Mouse (Mus musculus) kidney, postnatal 25 days (tissue): ENCODE measurements around the gene Adcy1.

ENCODE experiments used
- DNase-seq, 2 experiments: peaks; one replicate each; pipeline ENCODE4 v3.0.0; 2021; ENCODE audit warnings: mixed read lengths in 2 of 2

Gene Adcy1

DNA sequence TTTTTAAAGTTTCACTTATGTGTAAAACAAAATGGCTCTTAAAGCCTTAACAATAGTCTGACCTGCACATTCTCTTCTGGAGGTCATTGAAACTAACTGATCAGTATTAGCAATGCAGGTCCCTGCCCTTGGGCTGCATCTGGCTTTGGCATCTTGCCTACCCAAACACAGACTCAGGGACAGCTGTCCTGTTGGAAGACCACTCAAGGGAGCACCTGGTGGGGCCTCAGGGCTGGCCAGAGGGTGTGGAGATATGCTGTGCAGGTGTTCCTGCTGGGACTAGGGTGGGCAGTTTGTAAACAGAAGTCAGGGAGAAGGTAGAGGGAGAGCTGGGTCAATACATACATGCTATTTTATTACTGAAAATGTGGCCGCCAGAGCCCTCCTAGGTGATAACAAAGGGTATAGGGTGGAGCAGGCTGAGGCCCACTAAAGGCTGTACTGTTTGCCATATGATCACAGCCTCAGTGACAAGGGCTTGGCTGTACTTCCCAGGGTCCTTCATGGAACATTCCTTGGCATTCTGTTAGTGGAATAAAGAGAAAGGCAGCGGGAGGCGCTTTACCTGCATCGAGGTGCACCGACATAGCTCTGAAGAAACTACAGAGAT lies 73.1 kb downstream of the Adcy1 start:
- DNase-seq = peak in 1 of 2 experiments; percentile 34

DNA sequence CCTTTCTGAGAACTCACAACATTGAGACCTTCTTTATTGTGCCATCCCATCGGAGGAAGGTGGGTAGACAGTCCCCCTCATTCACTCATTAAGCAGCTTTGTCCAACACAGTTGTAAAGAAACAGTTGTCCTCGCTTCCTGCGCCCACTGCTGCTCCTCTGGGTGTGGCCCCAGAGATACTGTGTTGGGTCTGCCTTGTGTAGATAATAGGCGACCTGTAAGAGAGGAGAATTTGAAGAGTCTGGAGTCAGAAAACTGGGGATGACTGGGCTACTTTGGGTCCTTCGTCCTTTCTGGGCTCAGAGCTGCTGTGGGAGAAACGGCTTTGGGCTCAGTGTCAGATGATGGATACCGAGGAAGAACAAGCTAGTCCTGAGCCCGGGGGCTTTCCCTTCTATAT lies 75.1 kb downstream of the Adcy1 start:
- peak in 1 of 2 experiments; percentile 6 for DNase-seq

DNA sequence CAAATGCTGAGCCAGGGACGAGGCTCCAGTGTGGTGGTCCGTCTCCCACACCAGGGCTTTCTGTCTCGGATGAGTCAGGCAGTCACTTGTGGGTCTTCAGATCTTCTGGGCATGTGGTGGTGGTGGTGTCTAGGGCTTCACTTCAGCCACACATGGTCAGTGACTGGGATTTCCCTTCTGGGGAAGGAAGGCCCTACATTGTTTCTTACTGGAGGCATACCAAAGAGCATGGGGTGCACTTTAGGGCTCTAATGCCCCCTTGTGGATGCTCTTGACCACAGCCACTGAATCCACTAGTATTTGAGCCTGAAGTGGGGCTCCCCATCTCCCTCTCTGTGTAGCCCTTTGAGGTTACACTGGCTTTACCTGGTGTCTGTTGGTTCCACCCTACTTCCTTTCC lies 77.2 kb downstream of the Adcy1 start:
- DNase-seq = peak; percentile 56 to 65

DNA sequence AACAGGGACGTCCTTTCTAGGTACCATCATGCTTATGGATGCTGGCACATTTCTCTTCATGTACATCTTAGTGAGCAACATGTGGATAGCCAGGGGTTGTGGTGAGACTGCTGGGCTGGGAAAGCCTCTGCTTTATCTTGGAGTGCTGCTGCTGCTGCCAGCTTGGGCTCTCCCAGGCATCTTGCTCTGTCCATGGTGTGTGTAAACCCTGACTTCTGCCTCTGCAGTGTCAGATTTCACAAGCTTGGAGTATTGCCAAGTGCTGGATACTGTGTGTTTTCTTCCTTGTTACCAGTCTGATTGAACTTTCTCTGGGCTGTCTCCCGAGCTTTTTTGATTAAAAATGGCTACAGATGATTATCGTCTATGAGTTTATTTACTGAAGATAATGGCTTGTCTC lies 79.4 kb downstream of the Adcy1 start:
- peak; percentile 56 to 60 for DNase-seq

DNA sequence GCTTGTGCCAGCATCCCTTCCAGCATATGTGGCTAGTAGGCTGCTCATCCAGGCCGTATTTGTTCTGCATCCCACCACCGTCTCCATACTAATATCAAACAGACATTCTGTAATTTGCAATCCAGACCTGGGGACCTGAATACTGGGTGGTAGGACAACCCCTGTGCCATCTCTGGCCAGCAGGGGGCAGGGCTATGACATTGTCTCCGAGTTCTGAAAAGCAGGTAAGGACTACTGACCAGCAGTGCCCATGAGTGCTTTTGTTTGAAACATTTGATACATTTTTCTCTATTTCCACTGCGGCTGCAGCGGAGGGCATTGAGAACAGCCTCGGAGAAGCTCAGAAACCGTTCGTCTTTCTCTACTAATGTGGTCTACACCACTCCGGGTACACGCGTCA lies 81.1 kb downstream of the Adcy1 start:
- peak; percentile 65 to 80 for DNase-seq

DNA sequence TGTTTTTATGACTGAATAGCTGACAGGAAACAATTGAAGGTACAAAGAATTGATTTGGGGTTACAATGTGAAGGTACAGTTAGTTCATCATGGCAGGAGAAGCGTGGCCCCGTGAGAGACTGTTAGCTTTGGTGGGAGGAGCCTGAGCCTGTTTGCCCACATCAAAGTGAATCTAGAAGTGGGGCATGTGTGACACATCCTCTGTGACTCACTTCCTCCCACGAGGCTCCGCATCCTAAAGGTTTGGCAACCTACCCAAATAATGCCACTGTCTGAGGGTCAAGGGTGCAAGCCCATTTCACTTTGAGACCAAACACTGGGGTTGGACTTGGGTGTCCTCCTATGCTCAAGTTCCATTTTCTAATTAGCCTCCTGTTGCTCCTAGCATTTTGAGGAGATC lies 81.9 kb downstream of the Adcy1 start:
- DNase-seq = no peak

DNA sequence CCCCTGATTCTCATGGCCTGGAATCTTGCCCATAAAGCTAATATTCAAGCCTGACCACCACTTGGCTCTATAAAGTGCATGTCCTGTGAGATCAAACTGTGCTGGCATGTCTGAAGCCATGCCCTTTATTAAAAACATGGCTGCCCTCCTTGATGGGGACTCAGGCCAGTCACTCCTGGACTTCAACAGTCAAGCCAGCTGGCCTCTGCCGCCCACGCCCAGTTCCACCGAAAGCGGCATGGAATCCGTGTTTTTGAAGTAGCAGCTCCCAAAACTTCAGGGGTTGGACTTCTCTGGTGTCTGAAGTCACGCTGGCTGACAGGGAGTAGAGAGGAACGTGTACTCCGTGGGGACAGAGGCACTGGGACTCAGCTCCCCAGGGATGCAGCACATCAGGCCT lies 84.2 kb downstream of the Adcy1 start:
- DNase-seq = no peak

DNA sequence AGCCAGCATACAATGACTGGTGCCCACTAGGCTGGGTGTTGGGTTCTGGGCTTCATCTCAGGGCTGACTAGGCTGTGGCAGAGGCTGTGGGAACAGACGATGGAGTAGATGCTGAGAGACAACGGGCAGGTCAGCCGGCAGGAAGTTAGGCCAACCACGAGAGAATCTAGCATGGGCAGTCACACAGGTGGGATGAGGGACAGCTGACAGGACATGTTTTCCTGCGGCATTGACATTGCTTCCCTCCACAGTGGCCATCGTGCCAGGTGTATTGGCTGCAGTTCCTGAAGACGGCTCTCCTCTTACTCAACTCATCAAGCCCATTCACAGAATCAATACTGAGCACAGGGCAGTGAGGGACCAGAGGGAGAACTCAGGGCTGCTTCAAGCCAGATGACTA lies 84.7 kb downstream of the Adcy1 start:
- no peak for DNase-seq

DNA sequence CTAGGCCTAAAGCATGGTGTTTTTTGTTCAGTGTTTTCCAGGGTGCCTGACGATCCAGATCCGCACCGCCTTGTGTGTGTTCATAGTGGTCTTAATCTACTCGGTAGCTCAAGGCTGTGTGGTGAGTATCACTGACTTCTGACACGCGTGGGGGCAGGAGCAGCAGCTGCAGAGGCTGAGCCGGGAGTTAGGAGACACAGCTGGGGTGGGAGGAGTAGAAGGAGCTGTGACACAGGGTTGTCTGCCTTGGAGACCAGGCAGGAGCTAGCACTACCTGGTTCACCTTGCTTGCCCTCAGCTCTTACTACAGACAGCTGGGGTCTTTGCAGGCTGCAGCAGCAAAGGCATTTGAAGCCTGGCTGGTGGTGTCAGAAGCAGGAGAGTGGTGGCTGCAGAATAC lies 86.2 kb downstream of the Adcy1 start:
- DNase-seq = no peak

DNA sequence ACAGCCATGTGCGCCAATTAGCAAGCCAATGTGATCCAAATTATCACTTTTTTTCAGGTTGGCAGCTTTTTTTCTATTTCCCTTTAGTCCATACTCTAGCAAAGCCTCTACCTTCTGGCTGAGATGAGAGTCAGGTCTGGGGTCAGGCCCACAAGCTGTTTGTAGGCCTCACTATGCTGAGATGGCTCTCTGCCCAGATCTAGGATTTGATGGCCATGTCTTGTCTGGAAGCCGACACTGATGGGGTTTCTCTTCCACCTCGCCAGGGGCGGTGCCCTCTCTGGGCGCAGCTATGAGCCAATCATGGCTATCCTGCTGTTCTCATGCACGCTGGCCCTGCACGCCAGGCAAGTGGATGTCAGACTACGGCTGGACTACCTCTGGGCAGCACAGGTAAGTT lies 87.2 kb downstream of the Adcy1 start:
- DNase-seq = no peak

DNA sequence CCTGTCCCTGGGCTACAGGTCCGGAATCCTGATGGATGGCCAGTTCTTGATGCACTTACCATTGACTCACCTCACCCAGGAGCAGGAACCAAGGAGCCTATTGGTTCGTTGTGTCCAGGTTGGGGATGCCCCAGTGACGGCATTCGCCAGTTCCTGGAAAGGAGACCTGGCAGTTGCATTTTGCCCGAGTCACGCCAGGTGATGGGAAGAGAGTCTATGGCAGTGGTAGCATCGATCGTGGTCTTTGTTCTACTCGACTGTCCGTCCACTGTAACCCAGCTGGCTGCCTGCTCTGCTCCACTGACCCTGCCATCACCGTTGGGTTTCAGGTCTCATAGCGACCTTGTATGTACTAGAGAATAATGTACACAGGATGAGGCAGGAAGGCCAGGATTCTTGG lies 89.1 kb downstream of the Adcy1 start:
- no peak for DNase-seq

DNA sequence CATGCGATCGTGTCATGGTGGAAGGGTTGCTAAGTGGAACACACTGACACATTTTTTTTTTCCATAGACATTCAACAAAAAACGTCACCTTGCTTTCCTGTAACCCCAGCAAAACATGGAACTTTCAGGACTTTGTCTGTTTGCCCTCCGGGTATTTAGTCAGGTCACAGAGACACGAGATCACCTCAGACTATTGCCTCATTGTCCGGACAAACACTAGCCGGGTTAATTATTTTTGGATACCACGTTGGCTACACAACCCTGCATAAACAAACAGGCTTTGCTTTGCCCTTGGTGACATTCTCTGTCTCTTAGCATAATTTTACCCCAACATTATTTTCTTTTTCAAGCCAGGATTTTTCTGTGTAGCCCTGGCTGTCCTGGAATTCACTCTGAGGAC lies 89.8 kb downstream of the Adcy1 start:
- peak; percentile 48 to 74 for DNase-seq

DNA sequence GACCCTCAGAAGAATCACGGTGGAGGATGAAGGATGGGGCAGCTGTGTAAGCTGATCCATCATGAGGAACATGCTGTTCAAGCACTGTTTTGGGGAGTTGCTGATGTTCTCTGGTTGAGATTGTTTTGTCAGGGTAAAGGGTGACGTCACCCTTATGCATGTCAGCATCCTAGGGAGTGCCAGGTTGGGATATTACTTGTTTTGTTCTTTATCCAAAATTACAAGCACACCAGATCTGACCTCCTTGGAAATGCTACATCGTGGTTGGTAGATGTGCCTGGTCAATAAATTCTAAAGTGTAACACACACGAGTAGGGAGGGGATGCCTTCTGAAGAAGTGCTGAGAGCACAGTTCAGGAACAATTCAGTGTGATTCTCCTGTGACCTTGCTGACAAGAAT lies 93.1 kb downstream of the Adcy1 start:
- peak in 1 of 2 experiments; percentile 28 for DNase-seq

DNA sequence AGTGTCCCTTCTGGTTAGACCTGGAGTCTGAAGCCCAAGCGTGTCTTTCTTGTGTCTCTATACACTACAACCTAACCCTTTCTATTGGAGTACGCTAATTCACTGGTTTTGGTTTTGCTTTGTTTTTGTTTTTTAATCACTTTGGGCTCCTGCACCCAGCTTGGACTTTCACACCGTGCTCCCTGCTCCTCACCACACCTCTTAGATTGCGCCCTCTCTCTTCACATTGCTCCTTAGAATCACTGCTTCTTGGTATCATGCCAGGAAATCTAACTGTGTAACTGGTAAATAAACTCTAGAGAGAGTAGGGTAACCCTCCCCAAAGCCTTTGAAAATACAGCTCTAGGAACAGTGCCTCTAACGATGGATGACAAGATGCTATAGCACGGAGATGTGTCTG lies 94.9 kb downstream of the Adcy1 start:
- peak; percentile 33 to 60 for DNase-seq

DNA sequence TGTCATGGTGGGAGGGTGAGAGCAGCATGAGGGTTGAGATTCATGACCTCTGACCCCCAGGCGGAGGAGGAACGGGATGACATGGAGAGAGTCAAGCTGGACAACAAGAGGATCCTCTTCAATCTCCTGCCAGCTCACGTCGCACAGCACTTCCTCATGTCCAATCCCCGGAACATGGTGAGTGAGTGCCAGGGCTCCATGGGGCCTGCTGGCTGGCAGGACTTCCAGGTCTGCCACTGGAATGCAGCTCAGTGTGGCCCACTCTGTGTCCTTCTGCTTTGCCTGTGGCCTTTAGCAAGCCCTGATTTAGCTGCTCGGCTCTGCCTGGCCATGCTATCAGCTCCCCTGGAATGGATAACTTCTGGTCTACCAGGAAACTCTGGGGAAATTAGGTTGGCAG lies 96.9 kb downstream of the Adcy1 start:
- peak in 1 of 2 experiments; percentile 44 for DNase-seq

DNA sequence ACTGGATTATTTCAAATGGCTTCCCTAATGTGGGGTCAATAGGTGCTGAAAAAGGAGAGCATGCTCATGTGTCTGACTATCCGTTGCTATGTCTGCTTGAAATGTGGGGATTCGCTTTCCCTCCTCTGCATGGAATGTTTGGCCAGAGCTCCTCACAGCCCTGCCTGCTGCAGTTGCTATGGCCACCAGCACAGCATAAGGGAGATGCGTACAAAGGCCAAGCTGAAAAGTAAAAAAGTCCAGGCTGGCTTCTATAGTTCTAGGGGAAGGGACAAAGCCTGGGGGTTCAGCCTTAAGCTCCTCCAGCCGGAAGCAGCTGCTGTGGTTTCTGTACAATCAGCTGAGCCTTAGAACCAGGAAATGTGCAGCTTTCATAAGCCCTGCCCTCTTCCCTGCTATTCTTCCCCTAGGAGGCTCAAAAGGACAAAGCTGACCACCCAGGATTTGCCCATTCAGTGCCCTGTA lies 97.4 kb downstream of the Adcy1 start:
- peak in 1 of 2 experiments; percentile 37 for DNase-seq

DNA sequence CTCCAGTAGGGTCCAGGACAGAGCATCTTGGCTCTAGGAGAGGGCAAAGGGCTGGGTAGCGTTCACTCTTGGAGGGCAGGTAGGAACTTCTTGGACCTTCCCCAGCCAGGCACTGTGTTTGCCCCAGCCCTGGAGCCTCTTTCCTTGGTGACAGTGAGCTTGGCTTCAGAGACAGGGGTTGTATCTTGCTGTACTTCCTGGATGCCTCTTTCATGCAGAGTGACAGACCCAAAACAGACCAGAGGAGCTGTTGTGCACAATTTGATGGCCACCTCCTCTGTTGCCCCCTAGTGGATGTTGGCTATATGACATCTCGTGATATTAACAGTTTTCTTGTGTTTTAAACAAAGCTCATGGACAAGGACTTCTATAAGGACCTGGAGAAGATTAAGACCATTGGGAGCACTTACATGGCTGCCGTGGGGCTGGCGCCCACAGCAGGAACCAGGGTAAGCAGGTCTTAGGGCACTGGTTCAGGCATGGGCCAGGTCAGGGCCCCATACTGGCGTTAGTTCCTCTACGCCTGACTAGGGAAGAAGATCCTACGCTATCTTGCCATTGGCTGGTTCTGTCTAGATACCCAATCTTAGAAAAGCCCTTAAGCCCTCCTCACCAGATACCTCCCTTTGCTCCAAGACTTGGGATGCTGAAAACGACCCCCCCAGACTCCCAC lies 98.3 kb downstream of the Adcy1 start:
- peak; percentile 37 to 54 for DNase-seq

DNA sequence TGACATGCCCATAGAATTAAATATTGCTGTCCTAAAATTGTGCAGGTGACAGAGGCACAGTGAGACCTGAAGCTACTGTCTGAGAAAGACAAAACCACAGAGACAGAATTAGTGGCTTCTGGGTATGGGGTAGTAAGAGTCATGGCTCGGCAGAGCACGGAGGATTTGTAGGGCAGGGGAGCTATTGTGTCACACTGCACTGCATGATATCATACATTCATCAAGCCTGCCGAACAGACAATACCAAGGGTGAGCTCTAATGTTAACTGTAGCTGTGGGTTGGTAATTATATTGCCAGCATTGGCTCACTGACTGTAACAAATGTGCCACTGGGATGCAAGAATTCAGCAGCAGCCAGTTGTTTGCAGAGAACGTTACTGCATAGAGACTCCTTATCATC lies 101.1 kb downstream of the Adcy1 start:
- no peak for DNase-seq

DNA sequence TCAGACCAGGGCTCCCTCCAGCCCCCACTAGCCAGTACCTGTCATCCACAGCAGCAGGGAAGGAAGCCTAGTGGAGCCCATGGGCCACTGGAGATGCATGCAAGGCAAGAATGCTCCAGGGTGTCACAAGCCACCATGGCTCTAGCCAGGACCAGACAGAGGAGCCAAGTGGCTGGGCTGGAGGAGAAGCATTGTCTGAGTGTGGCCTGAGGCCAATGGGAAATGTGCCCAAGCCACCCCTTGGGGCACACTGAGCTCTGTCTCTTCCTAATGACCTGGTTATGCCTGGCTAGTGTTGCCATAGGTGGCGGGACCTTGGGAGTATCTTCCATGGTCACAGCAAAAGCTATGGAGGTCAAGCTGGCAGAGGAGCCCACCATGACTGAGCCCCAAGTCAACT lies 106.4 kb downstream of the Adcy1 start:
- DNase-seq = peak in 1 of 2 experiments; percentile 30

DNA sequence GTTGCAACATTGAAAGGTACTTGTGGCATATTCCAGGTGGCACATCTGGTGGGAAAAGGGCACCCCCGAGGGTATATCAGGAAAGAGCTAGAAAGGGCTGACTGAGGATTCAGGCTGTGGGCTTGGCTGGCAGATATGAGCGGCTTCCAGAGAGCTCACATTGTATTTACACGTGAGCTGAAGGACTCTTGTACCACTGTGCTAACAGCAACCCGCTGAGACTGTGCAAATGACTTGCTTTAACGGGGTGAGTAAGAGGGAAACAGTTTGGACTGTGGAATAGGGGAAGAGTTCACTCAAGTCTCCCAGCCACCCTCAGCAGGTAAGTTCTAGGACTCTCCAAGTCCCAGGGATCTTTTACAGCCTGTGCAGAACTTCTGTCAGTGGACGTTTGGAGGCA lies 110.4 kb downstream of the Adcy1 start:
- DNase-seq = peak; percentile 54 to 82

DNA sequence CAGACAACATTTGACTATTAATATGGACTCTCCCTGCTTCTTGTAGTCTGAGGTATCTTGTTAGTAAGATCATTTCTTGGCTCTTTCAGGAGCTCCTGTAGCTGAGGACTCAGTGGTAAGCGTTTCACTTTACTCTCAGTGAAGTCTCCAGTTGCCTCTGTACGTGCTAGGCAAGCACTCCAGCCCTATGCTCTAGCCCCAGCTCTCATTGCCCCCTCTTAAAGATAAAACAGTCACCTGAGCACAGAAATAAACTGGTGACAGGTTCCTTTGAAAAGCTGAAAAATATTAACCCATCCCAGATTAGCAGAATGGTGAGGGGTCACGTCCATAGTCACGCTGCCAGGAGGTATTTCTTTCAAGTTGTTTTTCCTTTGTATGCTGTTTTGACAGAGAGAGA lies 115.4 kb downstream of the Adcy1 start:
- DNase-seq = no peak

DNA sequence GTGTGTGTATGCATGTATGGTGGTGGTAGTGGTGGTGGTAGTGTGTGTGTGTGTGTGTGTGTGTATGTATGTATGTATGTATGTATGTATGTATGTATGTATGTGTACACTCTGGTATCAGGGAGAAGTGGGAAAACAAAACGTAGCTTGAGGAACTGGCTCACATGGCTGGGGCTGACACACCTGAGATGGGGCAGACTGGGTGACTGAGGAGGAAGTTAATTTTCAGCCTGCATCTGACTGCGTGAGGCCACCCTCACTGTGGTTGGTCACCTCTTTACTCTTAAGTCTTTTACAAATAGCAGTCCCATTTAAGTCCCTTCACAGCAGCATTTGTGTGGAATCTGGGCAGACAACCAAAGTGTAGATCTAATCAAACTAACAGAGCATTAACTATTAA lies 116.0 kb downstream of the Adcy1 start:
- no peak for DNase-seq

DNA sequence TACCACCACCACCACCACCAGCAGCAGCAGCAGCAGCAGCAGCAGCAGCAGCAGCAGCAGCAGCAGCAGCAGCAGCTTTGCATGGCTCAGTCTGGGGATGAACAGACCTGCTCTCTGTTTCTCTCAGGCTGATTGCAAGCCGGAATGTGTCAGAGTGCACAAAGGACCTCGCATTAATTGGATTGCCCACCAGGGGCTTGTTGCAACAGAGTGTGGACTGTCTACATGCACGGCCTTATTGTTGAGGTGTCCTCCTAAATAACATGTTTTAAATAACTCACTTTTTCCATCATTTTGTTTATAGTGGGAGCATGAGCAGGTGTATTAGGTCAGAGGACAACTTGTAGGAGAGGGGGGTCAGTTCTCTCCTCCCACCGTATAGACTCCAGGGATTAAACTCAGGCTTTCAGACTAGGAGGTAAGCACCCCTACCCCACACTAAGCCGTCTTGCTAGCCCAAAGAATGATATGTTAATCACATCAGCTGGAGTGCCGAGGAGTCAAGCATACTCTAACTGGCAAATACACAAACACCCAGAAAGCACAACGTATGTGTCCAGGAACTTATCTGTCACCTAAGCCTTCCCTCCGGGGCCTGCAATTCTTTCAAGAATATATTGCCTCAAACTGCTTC lies 119.2 kb downstream of the Adcy1 start:
- DNase-seq = no peak

DNA sequence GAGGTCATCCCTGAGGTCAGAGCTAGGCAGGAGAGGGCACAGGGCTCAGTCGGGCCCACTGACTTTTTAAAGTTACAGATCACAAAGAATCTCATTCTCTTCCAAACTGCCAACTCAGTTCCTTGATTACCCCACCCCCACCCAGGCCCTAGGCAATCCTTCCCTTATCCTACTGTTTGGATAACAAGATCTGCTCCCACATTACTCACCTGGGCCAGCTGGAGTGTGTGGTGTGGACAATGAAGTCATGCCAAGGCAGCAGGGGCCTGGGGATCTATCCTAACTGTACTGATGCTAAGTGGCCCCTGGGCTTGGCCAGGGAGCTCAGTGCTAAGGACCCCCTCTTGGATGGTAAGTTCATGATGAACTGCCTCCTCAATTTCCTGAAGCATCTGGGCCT lies 121.1 kb downstream of the Adcy1 start:
- DNase-seq = no peak
